8 mouse cellular contexts compared by ENCODE assay signal in the genomic region with DNA sequence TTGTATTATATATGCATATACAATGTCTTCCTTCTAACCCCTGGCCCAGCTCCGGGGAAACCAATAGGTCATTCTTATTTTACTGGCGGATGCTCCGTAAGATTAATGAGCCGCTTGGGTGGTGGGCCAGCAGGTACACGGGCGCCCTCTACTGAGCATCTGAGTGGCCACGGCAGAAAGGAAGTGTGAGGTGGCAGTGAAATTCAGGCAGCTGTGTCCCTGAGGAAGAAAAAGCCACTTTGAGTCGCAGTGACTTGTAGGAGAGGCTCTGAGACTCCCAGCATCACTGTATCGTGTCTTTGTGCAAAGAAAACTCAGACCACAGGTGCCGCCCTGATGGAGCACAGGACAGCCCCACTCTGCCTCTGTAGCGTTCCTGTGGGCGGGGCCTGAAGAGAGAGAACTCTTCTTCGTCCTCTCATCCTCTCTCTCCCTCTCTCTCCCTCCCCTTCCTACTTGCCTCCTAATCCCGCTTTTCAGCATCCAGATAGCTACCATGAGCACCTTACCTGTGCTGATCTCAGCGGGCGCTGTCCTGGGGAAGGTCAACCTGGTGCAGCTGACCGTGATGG. TPM values are rescaled to one million over a fixed set of nuclear protein-coding genes. Genes with fewer than 3 reads are reported as not detected.
DNase-seq lines count a peak whose midpoint lies in the region; ATAC-seq lines count a peak whose summit lies in the region.

No protein-coding gene starts in this region.

- no peaks in the 10 kb centered on the region for H3K9me3 ChIP-seq in embryonic facial prominence, embryonic 15.5 days (replicated peaks)
- no peaks in the 10 kb centered on the region for H3K9me3 ChIP-seq in heart, embryonic 11.5 days (replicated peaks; ENCODE audit: control insufficient read depth, low read length)
- no peaks in the 10 kb centered on the region for H3K9me3 ChIP-seq in kidney, embryonic 15.5 days (replicated peaks)
- H3K9me3 ChIP-seq in liver, embryonic 12.5 days (replicated peaks): no peaks in the 10 kb centered on the region
- H3K9me3 ChIP-seq in stomach, embryonic 14.5 days (ENCODE audit: control insufficient read depth, low read depth, low read length): no peaks in the 10 kb centered on the region

- WGBS in embryonic facial prominence, embryonic 15.5 days: 3% methylated on average over 17 of the region's 17 CpGs
- WGBS in heart, embryonic 11.5 days (ENCODE audit: insufficient replicate concordance): 4% methylated on average over 17 of the region's 17 CpGs
- 3% methylated on average over 17 of the region's 17 CpGs for WGBS in kidney, embryonic 15.5 days
- 10% methylated on average over 17 of the region's 17 CpGs for WGBS in liver, embryonic 12.5 days (ENCODE audit: insufficient replicate concordance)
- 3% methylated on average over 17 of the region's 17 CpGs for WGBS in stomach, embryonic 14.5 days

- peak overlapping the region; percentile 67 for H3K4me2 ChIP-seq in embryonic facial prominence, embryonic 15.5 days (replicated peaks)
- peak overlapping the region; percentile 66 for H3K4me2 ChIP-seq in heart, embryonic 11.5 days
- peak overlapping the region; percentile 73 for H3K4me2 ChIP-seq in kidney, embryonic 15.5 days
- H3K4me2 ChIP-seq in liver, embryonic 12.5 days: peak overlapping the region; percentile 57
- peak overlapping the region; percentile 56 for H3K4me2 ChIP-seq in stomach, embryonic 14.5 days (replicated peaks; ENCODE audit: low read depth, low read length)

- H3K36me3 ChIP-seq in embryonic facial prominence, embryonic 15.5 days: no peaks in the 10 kb centered on the region
- no peaks in the 10 kb centered on the region for H3K36me3 ChIP-seq in heart, embryonic 11.5 days (ENCODE audit: control insufficient read depth, insufficient read depth, low read length)
- no peaks in the 10 kb centered on the region for H3K36me3 ChIP-seq in kidney, embryonic 15.5 days
- peaks cover 96% of the 10 kb centered on the region for H3K36me3 ChIP-seq in liver, embryonic 12.5 days
- H3K36me3 ChIP-seq in stomach, embryonic 14.5 days (ENCODE audit: control insufficient read depth, insufficient read depth, low read length): no peaks in the 10 kb centered on the region

- no peak overlapping the region for H3K9ac ChIP-seq in embryonic facial prominence, embryonic 15.5 days
- H3K9ac ChIP-seq in heart, embryonic 11.5 days (ENCODE audit: low read depth, low read length): no peak overlapping the region
- 0 out of 2 replicates have a peak overlapping the region, but pooled peaks have one; percentile 19 for H3K9ac ChIP-seq in kidney, embryonic 15.5 days
- H3K9ac ChIP-seq in liver, embryonic 12.5 days: peak overlapping the region; percentile 22; the same call in 1 of the 2 replicates
- H3K9ac ChIP-seq in stomach, embryonic 14.5 days (replicated peaks; ENCODE audit: low read depth, low read length): no peak overlapping the region

- peak; percentile 86 for DNase-seq in A20 (ENCODE audit: low read depth, low spot score)
- peak; percentile 30 to 48 for DNase-seq in adrenal gland, postnatal 4 days (ENCODE audit: low spot score in 2 of 2)
- peak; percentile 52 to 74 for DNase-seq in natural killer cell, adult 2 months (ENCODE audit: low spot score in 2 of 2)

- no peak for ATAC-seq in embryonic facial prominence, embryonic 15.5 days (ENCODE audit: insufficient number of reproducible peaks, low FRiP score, low TSS enrichment, low read depth)
- ATAC-seq in heart, embryonic 11.5 days (replicated peaks; ENCODE audit: insufficient number of reproducible peaks, low FRiP score, low TSS enrichment): no peak
- peak; percentile 38; the same call in 1 of the 2 replicates for ATAC-seq in kidney, embryonic 15.5 days (replicated peaks; ENCODE audit: low FRiP score)
- peak; percentile 31; the same call in 1 of the 2 replicates for ATAC-seq in liver, embryonic 12.5 days
- no peak for ATAC-seq in stomach, embryonic 14.5 days (ENCODE audit: insufficient number of reproducible peaks, insufficient read depth, low FRiP score, low read depth)

- H3K4me3 ChIP-seq in embryonic facial prominence, embryonic 15.5 days (replicated peaks): peak overlapping the region; percentile 38
- H3K4me3 ChIP-seq in heart, embryonic 11.5 days (ENCODE audit: low read depth, low read length): peak overlapping the region; percentile 38
- peak overlapping the region; percentile 40 for H3K4me3 ChIP-seq in kidney, embryonic 15.5 days (replicated peaks)
- H3K4me3 ChIP-seq in liver, embryonic 12.5 days: peak overlapping the region; percentile 33
- peak overlapping the region; percentile 24 for H3K4me3 ChIP-seq in stomach, embryonic 14.5 days (ENCODE audit: low read depth, low read length)

- H3K27me3 ChIP-seq in embryonic facial prominence, embryonic 15.5 days: no peaks in the 10 kb centered on the region
- H3K27me3 ChIP-seq in heart, embryonic 11.5 days (ENCODE audit: control insufficient read depth, insufficient read depth, low read length): no peaks in the 10 kb centered on the region
- no peaks in the 10 kb centered on the region for H3K27me3 ChIP-seq in kidney, embryonic 15.5 days
- H3K27me3 ChIP-seq in liver, embryonic 12.5 days (replicated peaks): no peaks in the 10 kb centered on the region
- no peaks in the 10 kb centered on the region for H3K27me3 ChIP-seq in stomach, embryonic 14.5 days (ENCODE audit: control insufficient read depth, insufficient read depth, low read length)

- peaks cover 9% of the 10 kb centered on the region for H3K4me1 ChIP-seq in embryonic facial prominence, embryonic 15.5 days
- no peaks in the 10 kb centered on the region; the same call in 1 of the 2 replicates for H3K4me1 ChIP-seq in heart, embryonic 11.5 days (ENCODE audit: control insufficient read depth, insufficient read depth, low read length)
- H3K4me1 ChIP-seq in kidney, embryonic 15.5 days: peaks cover 12% of the 10 kb centered on the region
- peaks cover 50% of the 10 kb centered on the region for H3K4me1 ChIP-seq in liver, embryonic 12.5 days
- H3K4me1 ChIP-seq in stomach, embryonic 14.5 days (ENCODE audit: control insufficient read depth, insufficient read depth, low read length): 0 out of 2 replicates have a peak, but pooled peaks cover 4% of the 10 kb centered on the region

- H3K27ac ChIP-seq in embryonic facial prominence, embryonic 15.5 days (replicated peaks): no peak overlapping the region
- no peak overlapping the region for H3K27ac ChIP-seq in heart, embryonic 11.5 days (ENCODE audit: low read depth, low read length)
- no peak overlapping the region for H3K27ac ChIP-seq in kidney, embryonic 15.5 days
- peak overlapping the region; percentile 54; the same call in 1 of the 2 replicates for H3K27ac ChIP-seq in liver, embryonic 12.5 days
- no peak overlapping the region for H3K27ac ChIP-seq in stomach, embryonic 14.5 days (ENCODE audit: low read length)

RNA-seq across cellular contexts. Expression of gene Rhd, which starts 15.2 kb away (rescaled TPM):
- 10 to 100 TPM in 1 of 2 experiments, 1 to 10 TPM in 1; 6.5 to 12.0 TPM for total RNA-seq in adrenal gland, postnatal 4 days (2021)
- 2.3 and 2.9 TPM in 2 replicates for polyA plus RNA-seq in embryonic facial prominence, embryonic 15.5 days (2015; fragmentation: Nextera tagmentation; extraction: Ambion mirVana)
- polyA plus RNA-seq in heart, embryonic 11.5 days (2014; fragmentation: Nextera tagmentation; extraction: Ambion mirVana): 54.0 and 68.6 TPM in 2 replicates
- polyA plus RNA-seq in kidney, embryonic 15.5 days (2015; fragmentation: Nextera tagmentation; extraction: Ambion mirVana): 5.7 and 7.9 TPM in 2 replicates
- 477 and 480 TPM in 2 replicates for polyA plus RNA-seq in liver, embryonic 12.5 days (2016; fragmentation: Nextera tagmentation; extraction: Ambion mirVana)
- polyA plus RNA-seq in stomach, embryonic 14.5 days (2014; fragmentation: Nextera tagmentation; extraction: Ambion mirVana): 1.2 and 1.6 TPM in 2 replicates

RNA-seq across cellular contexts. Expression of gene Maco1, which starts 26.4 kb away (rescaled TPM):
- total RNA-seq in adrenal gland, postnatal 4 days (2021): 10 to 100 TPM; 37.8 to 42.8 TPM
- 45.3 and 47.0 TPM in 2 replicates for polyA plus RNA-seq in embryonic facial prominence, embryonic 15.5 days (2015; fragmentation: Nextera tagmentation; extraction: Ambion mirVana)
- 20.7 and 22.6 TPM in 2 replicates for polyA plus RNA-seq in heart, embryonic 11.5 days (2014; fragmentation: Nextera tagmentation; extraction: Ambion mirVana)
- 38.4 and 39.7 TPM in 2 replicates for polyA plus RNA-seq in kidney, embryonic 15.5 days (2015; fragmentation: Nextera tagmentation; extraction: Ambion mirVana)
- 27.2 and 29.8 TPM in 2 replicates for polyA plus RNA-seq in liver, embryonic 12.5 days (2016; fragmentation: Nextera tagmentation; extraction: Ambion mirVana)
- polyA plus RNA-seq in stomach, embryonic 14.5 days (2014; fragmentation: Nextera tagmentation; extraction: Ambion mirVana): 46.1 and 48.4 TPM in 2 replicates

RNA-seq across cellular contexts. Expression of gene Tmem50a, which starts 35.3 kb away (rescaled TPM):
- total RNA-seq in adrenal gland, postnatal 4 days (2021): 100 to 1,000 TPM; 214 to 225 TPM
- 190 and 193 TPM in 2 replicates for polyA plus RNA-seq in embryonic facial prominence, embryonic 15.5 days (2015; fragmentation: Nextera tagmentation; extraction: Ambion mirVana)
- 149 and 150 TPM in 2 replicates for polyA plus RNA-seq in heart, embryonic 11.5 days (2014; fragmentation: Nextera tagmentation; extraction: Ambion mirVana)
- polyA plus RNA-seq in kidney, embryonic 15.5 days (2015; fragmentation: Nextera tagmentation; extraction: Ambion mirVana): 173 and 174 TPM in 2 replicates
- polyA plus RNA-seq in liver, embryonic 12.5 days (2016; fragmentation: Nextera tagmentation; extraction: Ambion mirVana): 94.2 and 94.9 TPM in 2 replicates
- polyA plus RNA-seq in stomach, embryonic 14.5 days (2014; fragmentation: Nextera tagmentation; extraction: Ambion mirVana): 180 and 186 TPM in 2 replicates

RNA-seq across cellular contexts. Expression of gene Rsrp1, which starts 43.9 kb away (rescaled TPM):
- total RNA-seq in adrenal gland, postnatal 4 days (2021): 100 to 1,000 TPM; 365 to 381 TPM
- 505 and 540 TPM in 2 replicates for polyA plus RNA-seq in embryonic facial prominence, embryonic 15.5 days (2015; fragmentation: Nextera tagmentation; extraction: Ambion mirVana)
- 331 and 353 TPM in 2 replicates for polyA plus RNA-seq in heart, embryonic 11.5 days (2014; fragmentation: Nextera tagmentation; extraction: Ambion mirVana)
- 404 and 429 TPM in 2 replicates for polyA plus RNA-seq in kidney, embryonic 15.5 days (2015; fragmentation: Nextera tagmentation; extraction: Ambion mirVana)
- polyA plus RNA-seq in liver, embryonic 12.5 days (2016; fragmentation: Nextera tagmentation; extraction: Ambion mirVana): 310 and 322 TPM in 2 replicates
- polyA plus RNA-seq in stomach, embryonic 14.5 days (2014; fragmentation: Nextera tagmentation; extraction: Ambion mirVana): 506 and 565 TPM in 2 replicates

RNA-seq across cellular contexts. Expression of gene Syf2, which starts 51.2 kb away (rescaled TPM):
- 10 to 100 TPM; 82.4 to 93.3 TPM for total RNA-seq in adrenal gland, postnatal 4 days (2021)
- polyA plus RNA-seq in embryonic facial prominence, embryonic 15.5 days (2015; fragmentation: Nextera tagmentation; extraction: Ambion mirVana): 77.8 and 83.6 TPM in 2 replicates
- 59.5 and 61.5 TPM in 2 replicates for polyA plus RNA-seq in heart, embryonic 11.5 days (2014; fragmentation: Nextera tagmentation; extraction: Ambion mirVana)
- 82.7 and 83.9 TPM in 2 replicates for polyA plus RNA-seq in kidney, embryonic 15.5 days (2015; fragmentation: Nextera tagmentation; extraction: Ambion mirVana)
- 70.8 and 72.8 TPM in 2 replicates for polyA plus RNA-seq in liver, embryonic 12.5 days (2016; fragmentation: Nextera tagmentation; extraction: Ambion mirVana)
- 67.7 and 71.7 TPM in 2 replicates for polyA plus RNA-seq in stomach, embryonic 14.5 days (2014; fragmentation: Nextera tagmentation; extraction: Ambion mirVana)

Comparison
In these comparisons a context has a peak if more than half of its experiments do, and no peak if none do; other contexts are left out.
1. ATAC-seq: peak in kidney, embryonic 15.5 days (single experiment) and liver, embryonic 12.5 days (single experiment); none in embryonic facial prominence, embryonic 15.5 days (single experiment), heart, embryonic 11.5 days (single experiment) and stomach, embryonic 14.5 days (single experiment).
2. H3K9ac ChIP-seq: peak in kidney, embryonic 15.5 days (single experiment) and liver, embryonic 12.5 days (single experiment); none in embryonic facial prominence, embryonic 15.5 days (single experiment), heart, embryonic 11.5 days (single experiment) and stomach, embryonic 14.5 days (single experiment).
3. Peak in every context shown above with its lines, with median percentiles within 50 percentile points of each other: DNase-seq, H3K4me2 ChIP-seq and H3K4me3 ChIP-seq.